Mouse (Mus musculus): Measurements from ENCODE around the gene Nacc1. TPM values are rescaled to one million over a fixed set of nuclear protein-coding genes. Genes with fewer than 3 reads are reported as not detected.
A peak's percentile ranks its signal among the peaks of the same experiment; 100 is the strongest.

Gene Nacc1
- polyA plus RNA-seq, 1 experiment from 2014 or later: 33.8 TPM

DNA sequence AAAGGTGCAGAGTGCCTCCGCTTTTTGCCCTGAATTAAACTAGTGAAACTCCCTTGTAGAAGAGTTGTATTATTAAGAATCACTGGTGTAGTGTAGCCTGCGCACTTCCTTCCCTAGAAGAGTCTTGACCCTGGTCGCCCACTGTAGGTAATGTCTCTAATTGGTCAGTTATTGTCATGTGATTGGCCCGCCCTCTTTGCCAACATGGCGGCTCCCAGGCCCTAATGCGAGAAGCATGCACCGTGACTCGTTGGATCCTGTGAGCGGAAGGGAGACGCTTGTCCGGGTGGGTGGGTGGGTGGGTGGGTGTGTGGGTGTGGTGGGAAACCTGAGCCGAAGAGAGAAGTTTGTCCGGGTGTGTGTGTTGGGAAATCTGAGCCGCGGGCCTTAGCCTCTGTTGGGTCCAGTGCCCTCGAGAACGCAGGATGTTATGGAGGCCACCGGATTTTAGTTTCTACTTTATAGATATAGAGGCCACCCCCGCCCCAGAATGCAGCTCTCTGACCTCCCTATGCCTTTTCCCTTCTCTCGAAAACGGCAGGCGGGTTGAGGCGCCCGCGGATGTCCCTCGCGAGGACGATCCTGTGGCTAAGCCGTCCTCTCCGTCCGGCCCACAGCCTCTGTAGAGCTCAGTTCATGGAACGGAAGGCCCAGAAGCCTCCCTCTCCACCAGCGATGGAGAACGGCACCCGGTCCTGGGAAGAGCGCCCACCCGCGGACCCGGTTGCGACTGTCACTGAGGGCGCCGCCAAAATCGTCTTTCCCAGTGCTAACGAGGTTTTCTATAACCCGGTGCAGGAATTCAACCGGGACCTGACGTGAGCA is 1.6 kb upstream of the Nacc1 start:
- ATAC-seq (ENCODE audit: insufficient read depth) (peak; percentile 83), DNase-seq (peak; percentile 95)
- no peaks in the 10 kb centered on the region for H3K9me3 ChIP-seq (ENCODE audit: low read depth, low read length)
- whole genome bisulfite sequencing: under 1% methylated on average over 47 of the region's 47 CpGs
- H3K4me2 ChIP-seq: peak overlapping the region; percentile 93
- H3K27ac ChIP-seq (ENCODE audit: low read depth): peak overlapping the region; percentile 78; the same call in 1 of the 2 replicates
- H3K4me1 ChIP-seq (ENCODE audit: insufficient read depth): peaks cover 11% of the 10 kb centered on the region
- peaks cover 37% of the 10 kb centered on the region for H3K36me3 ChIP-seq (ENCODE audit: insufficient read depth)
- peak overlapping the region; percentile 75 for H3K9ac ChIP-seq
- no peaks in the 10 kb centered on the region for H3K27me3 ChIP-seq (ENCODE audit: insufficient read depth, low read length)
- peak overlapping the region; percentile 89 for H3K4me3 ChIP-seq (ENCODE audit: low read depth, low read length)
- TF ChIP-seq CTCF (IDR thresholded peaks at IDR 0.05; ENCODE audit: low read depth): peak; percentile 29; the same call in 1 of the 2 replicates

DNA sequence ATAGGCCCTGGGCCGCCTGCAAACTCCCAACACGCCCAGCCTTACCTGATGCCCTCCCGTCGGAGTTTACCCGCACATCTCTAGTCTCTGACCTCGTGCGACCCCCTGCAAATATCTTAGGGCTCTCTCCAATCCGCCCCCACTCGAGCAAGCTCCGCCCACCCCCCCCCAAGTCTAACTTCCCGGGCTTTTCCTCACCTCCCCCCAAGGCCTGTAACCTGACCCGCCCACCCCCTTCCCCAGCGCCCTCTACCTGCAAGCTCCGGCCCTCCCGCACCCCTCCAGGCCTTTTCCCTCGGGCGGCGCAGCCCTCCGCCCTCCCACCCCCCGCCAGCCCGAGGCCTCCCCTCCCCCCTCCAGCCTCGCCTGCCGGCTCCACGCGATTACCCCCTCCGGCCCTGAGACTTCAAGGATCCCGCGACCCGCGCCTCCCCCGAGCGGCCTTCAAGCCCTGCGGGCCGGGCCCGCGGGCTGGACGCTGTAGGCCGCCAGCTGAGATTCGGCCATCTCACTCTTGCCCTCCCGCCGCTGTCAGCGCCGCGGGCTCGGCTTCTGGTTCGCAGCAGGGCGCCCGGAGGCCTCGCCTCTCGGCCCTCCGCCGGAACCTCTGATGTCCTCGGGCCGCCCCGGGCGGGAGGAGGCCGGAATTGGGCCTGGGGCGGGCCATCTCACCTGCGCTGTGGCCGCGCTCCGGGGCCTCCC is 508 bp downstream of the Nacc1 start:
- Histone ChIP-seq H3K27ac (ENCODE audit: low read depth) (peak overlapping the region; percentile 96), H3K36me3 (ENCODE audit: insufficient read depth) (peaks cover 28% of the 10 kb centered on the region), H3K4me1 (ENCODE audit: insufficient read depth) (peaks cover 11% of the 10 kb centered on the region), H3K27me3 (ENCODE audit: insufficient read depth, low read length) (no peaks in the 10 kb centered on the region), H3K9ac (peak overlapping the region; percentile 99), H3K4me2 (peak overlapping the region; percentile 93), H3K9me3 (ENCODE audit: low read depth, low read length) (no peaks in the 10 kb centered on the region), H3K4me3 (ENCODE audit: low read depth, low read length) (peak overlapping the region; percentile 100)
- DNase-seq (peak; percentile 59), ATAC-seq (ENCODE audit: insufficient read depth) (peak; percentile 51)
- under 1% methylated on average over 62 of the region's 62 CpGs for WGBS
- TF ChIP-seq CTCF (IDR thresholded peaks at IDR 0.05; ENCODE audit: low read depth): no peak; the same call in 1 of the 2 replicates

DNA sequence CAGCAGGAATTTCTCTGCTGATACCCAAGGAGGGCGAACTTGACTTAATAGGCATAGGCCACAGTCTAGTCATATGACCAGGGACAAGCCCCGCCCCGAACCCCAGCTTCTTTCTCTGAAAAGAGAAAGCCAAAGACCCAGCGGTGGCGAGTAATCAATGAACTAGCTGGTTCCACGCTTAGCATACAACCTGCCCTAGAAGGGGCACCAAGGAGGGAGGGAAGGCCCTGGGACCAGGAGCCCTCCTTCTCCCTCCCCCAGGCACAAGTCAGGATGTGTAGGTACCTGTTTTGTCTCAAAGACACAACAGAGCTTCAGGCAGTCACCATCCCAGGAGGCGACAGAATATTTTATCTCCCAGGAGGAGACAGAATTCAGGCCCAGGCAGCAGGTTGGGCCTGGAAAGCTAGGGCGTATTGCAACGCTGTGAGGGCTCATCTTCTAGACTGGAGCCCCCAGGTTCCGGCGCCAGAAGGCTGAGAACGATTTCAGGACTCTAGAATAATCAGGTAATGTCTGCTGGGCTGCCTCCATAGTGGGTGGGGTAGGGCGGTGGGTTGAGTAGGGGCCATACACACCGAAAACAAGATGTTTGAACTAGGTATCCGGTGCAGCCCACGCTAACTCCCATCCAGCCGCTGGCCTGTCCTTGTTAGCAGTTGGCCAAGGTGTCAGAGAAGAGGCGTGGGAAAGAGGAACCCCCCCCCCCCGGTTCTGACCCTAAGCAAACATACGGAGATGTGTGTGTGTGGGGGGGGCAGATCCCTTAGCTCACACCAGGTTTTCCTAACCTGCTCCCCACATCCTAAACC is 1.3 kb downstream of the Nacc1 start, which contains the start of gene Trmt1:
TSS of gene Trmt1 (plus strand) at position 117 of the 812 bp plus-strand sequence.
- peak; percentile 26; the same call in 1 of the 2 replicates for ATAC-seq (ENCODE audit: insufficient read depth)
- peak within 1 kb of the TSS; percentile 100 for H3K4me3 ChIP-seq (ENCODE audit: low read depth, low read length)

DNA sequence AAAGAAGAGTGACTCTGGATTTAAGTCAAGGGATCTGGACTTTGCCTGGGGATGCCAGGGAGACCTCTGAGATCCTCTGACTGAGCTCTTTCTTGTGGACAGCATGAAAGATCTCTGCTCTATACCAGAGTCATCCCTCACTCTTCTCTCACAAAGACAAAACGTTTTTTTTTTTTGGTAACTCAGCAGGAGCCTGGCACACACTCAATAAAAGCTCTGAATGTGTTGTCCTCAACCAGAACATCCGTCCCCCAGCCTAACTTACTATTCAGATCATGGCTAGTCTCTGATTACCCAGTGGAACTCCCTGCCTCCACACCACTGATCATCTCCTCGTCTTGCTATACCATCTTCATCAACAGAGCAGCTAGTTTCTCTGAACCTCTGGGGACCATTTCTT is 3.1 kb downstream of the Nacc1 start:
- no peak overlapping the region for H3K4me2 ChIP-seq
- no peak for TF ChIP-seq CTCF (IDR thresholded peaks at IDR 0.05; ENCODE audit: low read depth)
- H3K36me3 ChIP-seq (ENCODE audit: insufficient read depth): peaks cover 33% of the 10 kb centered on the region
- ATAC-seq (ENCODE audit: insufficient read depth): no peak
- no peak overlapping the region for H3K9ac ChIP-seq
- DNase-seq: no peak
- H3K27ac ChIP-seq (ENCODE audit: low read depth): no peak overlapping the region
- 60% methylated on average over 3 of the region's 3 CpGs for WGBS
- no peaks in the 10 kb centered on the region for H3K9me3 ChIP-seq (ENCODE audit: low read depth, low read length)
- H3K27me3 ChIP-seq (ENCODE audit: insufficient read depth, low read length): no peaks in the 10 kb centered on the region
- peaks cover 11% of the 10 kb centered on the region for H3K4me1 ChIP-seq (ENCODE audit: insufficient read depth)
- H3K4me3 ChIP-seq (ENCODE audit: low read depth, low read length): no peak overlapping the region

More for the DNA sequence above, 1.3 kb downstream of the Nacc1 start, which contains the start of gene Trmt1:
- no peaks in the 10 kb centered on the region for H3K27me3 ChIP-seq (ENCODE audit: insufficient read depth, low read length)
- no peaks in the 10 kb centered on the region for H3K9me3 ChIP-seq (ENCODE audit: low read depth, low read length)
- peaks cover 11% of the 10 kb centered on the region for H3K4me1 ChIP-seq (ENCODE audit: insufficient read depth)
- peaks cover 32% of the 10 kb centered on the region for H3K36me3 ChIP-seq (ENCODE audit: insufficient read depth)
- H3K9ac ChIP-seq: peak within 1 kb of the TSS; percentile 99
- peak; percentile 36 for DNase-seq
- peak within 1 kb of the TSS; percentile 93 for H3K4me2 ChIP-seq
- 11% methylated on average over 20 of the region's 20 CpGs for WGBS
- H3K27ac ChIP-seq (ENCODE audit: low read depth): peak within 1 kb of the TSS; percentile 96
- no peak for TF ChIP-seq CTCF (IDR thresholded peaks at IDR 0.05; ENCODE audit: low read depth)

DNA sequence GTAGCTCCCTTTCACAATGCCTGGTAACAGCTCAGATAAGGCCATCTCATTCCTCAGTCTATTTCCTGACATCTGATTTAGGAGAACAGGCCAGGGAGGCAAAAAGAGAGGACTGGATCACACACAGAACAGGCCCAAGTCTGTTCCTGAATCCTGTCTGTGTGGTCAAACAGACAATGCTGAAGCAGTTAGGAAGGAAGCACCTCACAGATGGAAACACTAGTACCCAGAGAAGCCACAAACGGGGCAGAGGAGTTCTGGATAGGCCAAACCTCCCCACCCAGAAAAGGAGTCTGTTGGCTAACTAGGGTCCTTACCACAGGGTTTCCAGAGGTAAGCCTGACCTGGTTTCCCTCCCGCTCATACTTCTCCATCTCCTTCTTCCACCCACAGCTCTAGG is 5.4 kb downstream of the Nacc1 start:
- Histone ChIP-seq H3K36me3 (ENCODE audit: insufficient read depth) (peaks cover 33% of the 10 kb centered on the region), H3K27me3 (ENCODE audit: insufficient read depth, low read length) (no peaks in the 10 kb centered on the region), H3K9me3 (ENCODE audit: low read depth, low read length) (no peaks in the 10 kb centered on the region), H3K27ac (ENCODE audit: low read depth) (no peak overlapping the region), H3K9ac (no peak overlapping the region), H3K4me2 (no peak overlapping the region), H3K4me1 (ENCODE audit: insufficient read depth) (peaks cover 8% of the 10 kb centered on the region), H3K4me3 (ENCODE audit: low read depth, low read length) (no peak overlapping the region)
- no peak for ATAC-seq (ENCODE audit: insufficient read depth)
- TF ChIP-seq CTCF (IDR thresholded peaks at IDR 0.05; ENCODE audit: low read depth): no peak
- 81% methylated on average over 2 of the region's 2 CpGs for WGBS
- no peak for DNase-seq

DNA sequence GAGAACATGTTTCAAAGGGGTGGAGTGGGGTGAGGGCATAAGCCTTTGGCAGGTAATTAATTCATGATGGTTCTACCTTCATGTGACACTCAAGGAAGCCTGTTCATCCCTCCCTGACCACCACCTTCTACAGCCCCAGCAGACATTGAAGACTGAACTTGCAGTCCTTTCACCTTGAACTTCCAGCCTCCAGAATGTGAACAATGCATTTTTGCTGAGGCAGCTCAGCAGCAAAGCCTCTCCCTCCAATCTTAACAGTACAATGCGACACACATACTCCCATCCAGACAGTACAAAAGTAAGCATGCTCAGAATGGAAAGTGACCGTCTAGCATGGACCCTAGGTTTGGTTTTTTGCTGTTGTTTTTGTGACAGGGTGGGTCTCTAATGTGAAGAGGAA is 6.2 kb downstream of the Nacc1 start:
- H3K9ac ChIP-seq: no peak overlapping the region
- H3K4me3 ChIP-seq (ENCODE audit: low read depth, low read length): no peak overlapping the region
- H3K9me3 ChIP-seq (ENCODE audit: low read depth, low read length): no peaks in the 10 kb centered on the region
- no peaks in the 10 kb centered on the region for H3K27me3 ChIP-seq (ENCODE audit: insufficient read depth, low read length)
- H3K4me1 ChIP-seq (ENCODE audit: insufficient read depth): peaks cover 8% of the 10 kb centered on the region
- no peak for ATAC-seq (ENCODE audit: insufficient read depth)
- no peak for TF ChIP-seq CTCF (IDR thresholded peaks at IDR 0.05; ENCODE audit: low read depth)
- H3K4me2 ChIP-seq: no peak overlapping the region
- 81% methylated on average over 2 of the region's 2 CpGs for WGBS
- no peak overlapping the region for H3K27ac ChIP-seq (ENCODE audit: low read depth)
- peaks cover 35% of the 10 kb centered on the region for H3K36me3 ChIP-seq (ENCODE audit: insufficient read depth)
- DNase-seq: no peak

All from lung, embryonic 14.5 days (tissue).